Mouse (Mus musculus) embryonic facial prominence, embryonic 14.5 days (tissue): ENCODE measurements at regions not wholly inside any gene's neighbourhood (a gene's known extent, or its start where the extent isn't known, plus 50 kb on each side); places are given as distances from the start of the nearest gene placed in this dataset.
A peak's percentile ranks its signal among the peaks of the same experiment; 100 is the strongest.

Experiments used
- ATAC-seq: fragments of 200-750 bp; cut with Nextera tagmentation; 2 replicates; pipeline ENCODE4 v1.8.0; 2017; ENCODE audit warnings: low read depth, moderate number of reproducible peaks, moderate TSS enrichment
- DNase-seq: peaks from one replicate; pipeline ENCODE4 v3.0.0-alpha.2; 2015; ENCODE audit warnings: low spot score
- H3K27ac ChIP-seq: fragments of 300-500 bp; sonication (generic); replicated peaks from 2 replicates; pipeline ENCODE4 v1.5.1; 2014; ENCODE audit warnings: low read depth, mild to moderate bottlenecking, low read length, moderate library complexity
- H3K27me3 ChIP-seq: fragments of 300-500 bp; sonication (generic); replicated peaks from 2 replicates; pipeline ENCODE4 v1.6.1; 2014; ENCODE audit warnings: low read length; ENCODE audit not compliant: control insufficient read depth, insufficient read depth
- H3K36me3 ChIP-seq: fragments of 300-500 bp; sonication (generic); 2 replicates; pipeline ENCODE4 v1.6.1; 2014; ENCODE audit warnings: low read length, mixed read lengths; ENCODE audit not compliant: control insufficient read depth, insufficient read depth
- H3K4me1 ChIP-seq: fragments of 300-500 bp; sonication (generic); 2 replicates; pipeline ENCODE4 v1.6.1; 2014; ENCODE audit warnings: antibody characterized with exemption, low read length; ENCODE audit not compliant: control insufficient read depth, insufficient read depth
- H3K4me2 ChIP-seq: fragments of 300-500 bp; sonication (generic); 2 replicates; pipeline ENCODE4 v1.6.1; 2014; ENCODE audit warnings: low read depth, mild to moderate bottlenecking, low read length, moderate library complexity, mixed read lengths
- H3K4me3 ChIP-seq: fragments of 300-500 bp; sonication (generic); 2 replicates; pipeline ENCODE4 v1.5.1; 2014; ENCODE audit warnings: low read depth, mild to moderate bottlenecking, low read length
- H3K9ac ChIP-seq: fragments of 300-500 bp; sonication (generic); 2 replicates; pipeline ENCODE4 v1.6.1; 2014; ENCODE audit warnings: low read depth, mild to moderate bottlenecking, low read length, moderate library complexity, mixed read lengths
- H3K9me3 ChIP-seq: fragments of 300-500 bp; sonication (generic); 2 replicates; pipeline ENCODE4 v1.6.1; 2016; ENCODE audit warnings: low read length; ENCODE audit not compliant: control insufficient read depth
- WGBS: fragments of 180-500 bp; shearing (Covaris S2); extraction: QIAGEN DNeasy Blood & Tissue Kit; methylation state at CpG from one replicate; pipeline ENCODE4 v1.1.7; 2014; 5-methylcytosine and 5-hydroxymethylcytosine counted together

DNA sequence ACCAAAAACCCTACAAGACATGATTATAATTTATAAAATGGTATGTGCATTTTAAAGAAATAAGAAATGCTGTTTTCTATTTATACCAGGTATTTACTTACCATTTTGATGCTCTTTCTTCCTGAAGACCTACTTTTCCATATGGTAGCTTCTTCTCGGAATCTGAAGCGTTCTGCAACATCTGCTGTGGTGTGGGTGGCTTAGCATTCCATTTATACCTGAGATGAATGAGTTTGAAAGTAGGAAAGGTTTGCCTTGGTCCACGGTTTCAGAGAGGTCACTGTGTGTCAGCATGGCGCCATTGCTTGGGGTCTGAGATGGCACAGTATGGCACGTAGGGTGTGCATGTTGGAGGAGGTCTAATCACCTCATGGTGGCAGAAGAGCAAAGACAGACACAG, 225.5 kb upstream of the Zfp703 start:
- H3K27me3 ChIP-seq, result no peaks in the 10 kb centered on the region
- no peak for DNase-seq
- H3K4me3 ChIP-seq, result no peak overlapping the region
- no peak overlapping the region for H3K27ac ChIP-seq
- no peaks in the 10 kb centered on the region for H3K36me3 ChIP-seq
- H3K4me2 ChIP-seq, result no peak overlapping the region
- H3K9me3 ChIP-seq, result 0 out of 2 replicates have a peak, but pooled peaks cover 4% of the 10 kb centered on the region
- no peak for ATAC-seq
- H3K4me1 ChIP-seq, result peaks cover 11% of the 10 kb centered on the region; the same call in 1 of the 2 replicates
- H3K9ac ChIP-seq, result no peak overlapping the region
- WGBS, result 91% methylated on average over 5 of the region's 5 CpGs

DNA sequence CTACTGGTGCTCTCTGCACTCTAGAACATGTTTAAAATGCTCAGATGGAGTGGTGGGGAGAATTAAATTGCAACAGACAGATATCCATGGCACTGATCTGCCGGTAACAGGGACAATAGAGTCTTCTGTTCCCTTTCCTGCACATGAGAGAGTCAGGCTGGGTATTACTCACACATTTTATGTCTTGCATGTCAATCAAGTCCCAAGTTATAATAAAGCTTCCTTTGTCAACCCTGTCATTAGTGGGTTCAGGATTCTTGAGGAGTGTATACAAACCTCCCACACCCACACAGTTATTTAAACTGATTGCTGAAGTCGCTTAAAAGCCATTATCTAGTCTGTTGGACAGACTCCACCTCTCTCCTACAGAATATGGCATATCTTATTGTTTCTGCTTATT, 220.7 kb upstream of the Zfp703 start:
- no peak overlapping the region for H3K4me2 ChIP-seq
- no peak overlapping the region for H3K4me3 ChIP-seq
- 42% methylated on average over 2 of the region's 2 CpGs for WGBS
- H3K4me1 ChIP-seq, result no peaks in the 10 kb centered on the region
- H3K9ac ChIP-seq, result no peak overlapping the region
- H3K27ac ChIP-seq, result no peak overlapping the region
- no peak for ATAC-seq
- peak; percentile 61 for DNase-seq
- no peaks in the 10 kb centered on the region for H3K36me3 ChIP-seq
- H3K27me3 ChIP-seq, result no peaks in the 10 kb centered on the region
- H3K9me3 ChIP-seq, result peaks cover 6% of the 10 kb centered on the region; the same call in 1 of the 2 replicates

DNA sequence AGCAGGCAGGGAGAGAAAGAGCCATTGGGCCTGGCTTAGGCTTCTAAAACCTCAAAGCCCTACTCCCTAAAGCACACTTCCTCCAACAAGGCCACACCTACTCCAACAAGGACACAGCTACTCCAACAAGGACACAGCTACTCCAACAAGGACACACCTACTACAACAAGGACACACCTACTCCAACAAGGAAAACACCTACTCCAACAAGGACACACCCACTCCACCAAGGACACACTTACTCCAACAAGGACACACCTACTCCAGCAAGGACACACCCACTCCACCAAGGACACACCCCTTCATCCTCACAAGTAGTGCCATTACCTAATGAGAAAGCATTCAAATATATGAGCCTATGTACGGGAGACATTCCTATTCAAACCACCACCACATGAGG, 216.4 kb upstream of the Zfp703 start:
- no peak for ATAC-seq
- no peaks in the 10 kb centered on the region for H3K4me1 ChIP-seq
- 96% methylated on average over 1 of the region's 1 CpGs for WGBS
- DNase-seq, result no peak
- no peak overlapping the region for H3K9ac ChIP-seq
- H3K9me3 ChIP-seq, result peaks cover 5% of the 10 kb centered on the region; the same call in 1 of the 2 replicates
- H3K36me3 ChIP-seq, result no peaks in the 10 kb centered on the region
- H3K27ac ChIP-seq, result no peak overlapping the region
- no peak overlapping the region for H3K4me3 ChIP-seq
- H3K4me2 ChIP-seq, result no peak overlapping the region
- H3K27me3 ChIP-seq, result no peaks in the 10 kb centered on the region

DNA sequence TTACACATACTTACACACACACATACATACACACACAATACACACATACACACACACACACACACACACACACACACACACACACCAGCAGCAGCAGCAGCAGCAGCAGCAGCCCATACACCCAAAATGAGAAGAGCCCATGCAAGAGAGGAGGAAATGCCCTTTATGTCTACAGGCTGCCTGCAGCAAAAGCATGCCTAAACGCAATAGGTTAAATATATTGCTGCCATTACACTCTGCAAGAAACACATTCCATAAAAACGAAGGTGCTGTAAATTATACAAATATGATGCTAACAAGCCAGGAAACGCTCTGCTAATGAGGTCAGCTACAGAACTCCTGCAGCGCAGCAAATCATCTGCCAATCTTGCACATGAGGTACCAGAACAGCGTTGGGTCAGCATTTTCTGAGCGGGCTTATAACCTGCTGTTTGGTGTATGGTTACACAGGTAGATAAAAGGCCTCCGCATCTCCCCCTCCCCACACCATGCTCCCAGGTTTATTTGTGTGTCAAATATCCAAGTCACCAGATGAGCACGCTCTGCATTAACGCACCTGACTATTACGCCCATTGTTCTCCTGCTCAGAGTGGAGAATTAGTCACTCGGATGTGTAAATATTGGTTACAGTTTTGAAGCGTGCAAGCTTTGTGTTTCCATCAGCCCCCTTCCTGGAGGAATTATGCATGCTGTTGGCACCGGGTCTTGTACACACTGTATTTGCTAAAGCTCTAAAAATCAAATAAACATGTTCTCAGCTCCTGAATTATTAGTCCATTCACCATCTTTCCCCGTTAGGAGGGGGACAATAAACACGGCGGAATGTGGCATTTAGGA, 214.0 kb upstream of the Zfp703 start:
- no peaks in the 10 kb centered on the region for H3K4me1 ChIP-seq
- no peak overlapping the region for H3K9ac ChIP-seq
- no peak overlapping the region for H3K4me2 ChIP-seq
- H3K4me3 ChIP-seq, result no peak overlapping the region
- H3K27ac ChIP-seq, result no peak overlapping the region
- peak; percentile 63 for ATAC-seq
- H3K9me3 ChIP-seq, result peaks cover 5% of the 10 kb centered on the region; the same call in 1 of the 2 replicates
- H3K27me3 ChIP-seq, result no peaks in the 10 kb centered on the region
- WGBS, result 66% methylated on average over 16 of the region's 16 CpGs
- H3K36me3 ChIP-seq, result no peaks in the 10 kb centered on the region
- DNase-seq, result peak; percentile 34

DNA sequence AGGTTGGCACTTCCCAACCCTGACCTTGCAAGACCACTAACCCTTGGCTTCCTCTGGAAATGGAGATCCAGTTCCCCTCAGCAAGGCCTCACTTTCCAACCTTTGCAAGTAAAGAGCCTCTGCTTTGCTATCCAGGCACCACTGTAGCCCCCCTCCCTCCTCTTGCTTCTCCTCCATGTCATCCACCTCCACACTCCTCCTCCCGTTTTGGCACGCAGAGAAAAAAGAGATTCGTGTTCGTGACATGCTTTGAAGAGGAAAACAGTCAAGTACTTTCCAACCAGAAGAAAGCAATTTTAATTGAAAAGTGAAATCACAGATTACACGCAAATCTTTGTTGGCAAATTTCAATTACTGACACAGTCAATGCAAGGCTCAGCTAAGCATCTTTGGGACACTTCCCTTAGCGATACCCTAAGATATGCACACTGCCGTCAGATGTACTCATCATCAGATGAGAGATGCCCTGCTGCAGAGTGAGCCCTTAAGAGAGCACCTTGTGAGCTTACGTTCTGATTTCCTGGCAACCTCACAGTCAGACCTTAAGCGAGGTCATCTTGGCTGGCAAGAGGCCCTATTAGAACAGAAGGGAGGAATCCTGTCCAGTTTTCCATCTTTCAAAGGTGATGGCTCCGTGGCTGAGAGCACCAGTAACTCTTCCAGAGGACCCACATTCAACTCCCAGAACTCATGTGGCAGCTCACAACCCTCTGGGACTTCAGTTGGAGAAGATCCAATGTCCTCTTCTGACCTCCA, 208.5 kb upstream of the Zfp703 start:
- Histone ChIP-seq H3K27me3 (no peaks in the 10 kb centered on the region), H3K9ac (no peak overlapping the region), H3K27ac (no peak overlapping the region), H3K4me1 (no peaks in the 10 kb centered on the region), H3K9me3 (no peaks in the 10 kb centered on the region), H3K4me2 (no peak overlapping the region), H3K4me3 (no peak overlapping the region), H3K36me3 (no peaks in the 10 kb centered on the region)
- no peak for DNase-seq
- 78% methylated on average over 10 of the region's 10 CpGs for WGBS
- ATAC-seq, result no peak

DNA sequence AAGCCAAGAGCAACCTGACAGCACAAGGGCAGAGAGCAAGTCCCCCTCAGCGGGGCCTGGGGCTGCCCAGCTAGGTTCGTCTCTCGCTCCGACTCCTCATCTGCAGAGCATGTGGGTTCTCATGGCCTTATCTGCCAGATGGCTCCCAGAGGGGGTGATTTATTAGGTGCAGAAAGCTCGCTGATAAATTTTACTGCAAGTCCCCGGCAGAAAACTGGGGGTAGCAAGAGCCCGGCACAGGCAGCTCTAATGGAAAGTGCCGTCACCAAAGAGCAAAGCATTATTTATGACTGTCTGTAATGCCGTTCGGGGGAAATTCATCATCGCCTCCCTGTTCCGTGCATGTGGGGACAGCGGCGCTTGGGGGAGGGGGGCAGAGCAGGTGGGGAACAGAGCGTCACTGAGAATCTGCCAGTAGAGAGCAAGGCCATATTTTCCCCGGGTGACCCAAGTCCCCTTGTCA, 206.7 kb upstream of the Zfp703 start:
- H3K36me3 ChIP-seq, result no peaks in the 10 kb centered on the region
- H3K27ac ChIP-seq, result no peak overlapping the region
- DNase-seq (peak; percentile 45), ATAC-seq (no peak)
- no peaks in the 10 kb centered on the region for H3K27me3 ChIP-seq
- no peak overlapping the region for H3K9ac ChIP-seq
- WGBS, result 47% methylated on average over 16 of the region's 16 CpGs
- H3K4me3 ChIP-seq, result no peak overlapping the region
- H3K4me2 ChIP-seq, result peak overlapping the region; percentile 23; the same call in 1 of the 2 replicates
- no peaks in the 10 kb centered on the region for H3K4me1 ChIP-seq
- no peaks in the 10 kb centered on the region for H3K9me3 ChIP-seq

DNA sequence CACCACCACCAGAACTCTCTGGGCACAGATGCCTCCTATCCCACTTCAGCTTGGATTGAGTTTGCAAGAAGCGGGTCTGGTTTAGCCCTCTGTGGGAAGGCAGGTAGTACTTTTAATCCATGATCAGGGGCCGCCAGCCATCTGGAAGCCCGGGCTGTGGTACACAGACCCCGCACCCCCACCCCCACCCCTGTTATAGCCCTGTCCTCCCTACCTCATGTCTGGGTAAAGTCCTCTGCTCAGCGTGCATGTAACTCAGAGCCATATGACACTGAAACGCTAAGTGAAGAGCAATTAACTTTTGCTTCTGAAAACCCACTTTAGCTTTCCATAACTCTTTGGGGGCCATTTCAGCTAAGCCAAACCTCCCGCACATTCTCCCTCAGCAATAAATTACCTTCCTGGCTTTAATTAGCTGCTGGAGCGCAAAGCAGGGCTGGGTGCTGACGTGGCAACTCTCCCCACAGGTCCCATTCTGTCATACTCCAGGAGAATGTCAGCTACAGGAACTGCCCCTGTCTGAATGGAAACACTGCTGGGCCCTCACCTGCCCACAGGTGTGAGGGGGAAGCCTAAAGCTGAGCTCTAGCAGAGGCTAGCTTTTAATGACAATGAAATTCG, 198.1 kb upstream of the Zfp703 start:
- Histone ChIP-seq H3K9ac (no peak overlapping the region), H3K27ac (no peak overlapping the region), H3K4me1 (peaks cover 7% of the 10 kb centered on the region; the same call in 1 of the 2 replicates), H3K36me3 (no peaks in the 10 kb centered on the region), H3K9me3 (no peaks in the 10 kb centered on the region), H3K27me3 (peaks cover 13% of the 10 kb centered on the region), H3K4me3 (no peak overlapping the region), H3K4me2 (no peak overlapping the region)
- 42% methylated on average over 10 of the region's 10 CpGs for WGBS
- DNase-seq (no peak), ATAC-seq (no peak)

DNA sequence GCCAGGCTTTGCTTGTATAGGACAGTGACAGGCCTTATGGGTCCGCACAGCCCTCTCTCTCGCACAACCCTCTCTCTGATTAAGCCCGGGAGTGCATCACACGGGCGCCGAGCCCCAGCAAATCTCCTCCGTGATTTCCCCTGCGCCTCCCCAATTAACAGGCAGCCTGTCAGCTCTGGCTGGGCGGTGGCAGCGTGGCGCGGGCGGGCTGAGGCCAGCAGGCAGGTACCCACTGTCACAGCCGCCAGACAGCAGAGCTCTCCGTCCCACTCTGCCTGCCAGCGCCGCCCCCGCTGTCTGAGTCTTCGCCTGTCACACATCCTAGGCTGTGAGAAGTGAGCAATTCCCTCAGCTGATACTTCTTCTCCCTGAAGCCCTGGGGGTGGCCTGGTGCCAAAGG, 196.6 kb upstream of the Zfp703 start:
- ATAC-seq, result 0 out of 2 replicates have a peak, but pooled peaks have one; percentile 41

More for the DNA sequence above, 196.6 kb upstream of the Zfp703 start:
- peaks cover 13% of the 10 kb centered on the region for H3K27me3 ChIP-seq
- H3K4me3 ChIP-seq, result peak overlapping the region; percentile 23
- DNase-seq, result no peak
- 28% methylated on average over 18 of the region's 19 CpGs for WGBS
- no peaks in the 10 kb centered on the region for H3K36me3 ChIP-seq
- H3K9ac ChIP-seq, result no peak overlapping the region
- H3K27ac ChIP-seq, result no peak overlapping the region
- H3K9me3 ChIP-seq, result no peaks in the 10 kb centered on the region
- H3K4me1 ChIP-seq, result peaks cover 7% of the 10 kb centered on the region; the same call in 1 of the 2 replicates
- H3K4me2 ChIP-seq, result peak overlapping the region; percentile 43
